Mouse (Mus musculus): ENCODE measurements at regions not wholly inside any gene's neighbourhood (a gene's known extent, or its start where the extent isn't known, plus 50 kb on each side); places are given as distances from the start of the nearest gene placed in this dataset.

DNA sequence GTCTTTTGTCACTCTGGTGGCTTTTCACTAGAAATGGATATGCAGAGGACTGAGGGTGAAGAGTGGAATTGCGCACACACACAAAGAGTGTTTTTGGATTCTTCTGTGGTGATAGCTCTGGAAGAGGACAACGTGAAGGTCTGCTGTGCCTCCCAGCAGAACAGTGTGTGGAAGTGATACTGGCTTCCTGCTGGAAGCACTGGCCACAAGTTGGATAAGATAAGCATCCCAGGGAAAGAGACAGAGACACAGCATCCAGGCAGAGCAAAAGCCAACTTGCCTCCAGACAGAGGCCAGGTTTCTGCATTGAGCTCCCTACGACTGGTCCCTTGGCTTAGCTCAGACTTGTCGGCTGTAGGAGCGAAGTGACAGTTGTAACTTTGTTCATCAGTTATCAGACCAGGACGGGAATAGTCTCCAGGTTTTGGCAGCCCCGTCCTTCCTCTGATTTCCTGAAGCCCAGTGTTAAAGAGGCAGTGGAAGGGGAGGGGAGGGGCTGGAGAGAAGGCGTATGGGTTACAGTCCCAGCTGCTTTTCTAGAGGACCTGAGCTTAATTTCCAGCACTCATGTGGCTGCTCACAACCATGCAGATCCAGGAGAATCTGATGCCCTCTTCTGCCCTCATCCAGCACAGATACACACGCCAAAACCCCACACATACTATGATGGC, 89.2 kb downstream of the Tmem170b start:
- DNase-seq (ENCODE audit: extremely low spot score, low spot score) = no peak
- WGBS = 85% methylated on average over 9 of the region's 9 CpGs
- H3K4me3 ChIP-seq = no peak overlapping the region

DNA sequence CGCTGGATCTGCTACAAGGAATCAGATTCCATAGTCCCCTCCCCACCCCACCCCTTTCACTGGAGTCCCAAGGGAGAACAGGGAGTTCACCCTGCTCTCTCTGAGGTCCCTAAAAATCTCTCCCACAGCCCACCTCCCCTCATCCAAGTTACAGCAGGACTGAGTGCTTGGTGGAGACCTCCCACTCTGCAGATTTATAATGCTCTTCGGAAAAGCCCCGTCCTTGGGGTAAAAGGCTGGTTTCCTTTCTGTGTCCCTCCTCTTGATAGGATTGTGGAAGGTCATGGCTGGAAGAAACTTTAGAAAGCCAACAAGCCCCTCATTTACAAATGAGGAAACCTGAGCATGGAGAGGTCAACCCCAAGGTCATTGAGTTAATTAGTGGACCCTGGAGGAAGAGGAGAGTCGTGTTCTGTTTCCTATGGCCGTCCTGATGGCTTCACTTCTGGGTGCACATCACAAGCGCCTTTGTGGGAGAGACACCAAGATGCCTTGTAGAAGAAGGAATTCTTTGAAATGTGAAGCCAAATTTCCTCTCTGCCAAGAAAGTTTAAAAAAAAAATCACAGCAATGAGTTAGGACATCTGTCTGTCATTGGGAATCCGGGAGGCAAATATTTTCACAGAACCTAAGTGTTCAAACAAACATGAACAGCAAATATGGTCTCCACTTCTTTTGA, 91.2 kb downstream of the Tmem170b start:
- DNase-seq (ENCODE audit: extremely low spot score, low spot score) = no peak
- Histone ChIP-seq H3K4me3 (no peak overlapping the region), H3K4me1 (peaks cover 10% of the 10 kb centered on the region), H3K27ac (no peak overlapping the region), H3K9me3 (no peaks in the 10 kb centered on the region), H3K36me3 (replicated peaks) (no peaks in the 10 kb centered on the region), H3K27me3 (ENCODE audit: poor library complexity, severe bottlenecking) (no peaks in the 10 kb centered on the region)
- WGBS = 66% methylated on average over 7 of the region's 7 CpGs

More for the DNA sequence above, 89.2 kb downstream of the Tmem170b start:
- H3K9me3 ChIP-seq = no peaks in the 10 kb centered on the region
- H3K36me3 ChIP-seq (replicated peaks) = no peaks in the 10 kb centered on the region
- peaks cover 4% of the 10 kb centered on the region; the same call in 1 of the 2 replicates for H3K4me1 ChIP-seq
- no peak overlapping the region for H3K27ac ChIP-seq
- no peaks in the 10 kb centered on the region for H3K27me3 ChIP-seq (ENCODE audit: poor library complexity, severe bottlenecking)

DNA sequence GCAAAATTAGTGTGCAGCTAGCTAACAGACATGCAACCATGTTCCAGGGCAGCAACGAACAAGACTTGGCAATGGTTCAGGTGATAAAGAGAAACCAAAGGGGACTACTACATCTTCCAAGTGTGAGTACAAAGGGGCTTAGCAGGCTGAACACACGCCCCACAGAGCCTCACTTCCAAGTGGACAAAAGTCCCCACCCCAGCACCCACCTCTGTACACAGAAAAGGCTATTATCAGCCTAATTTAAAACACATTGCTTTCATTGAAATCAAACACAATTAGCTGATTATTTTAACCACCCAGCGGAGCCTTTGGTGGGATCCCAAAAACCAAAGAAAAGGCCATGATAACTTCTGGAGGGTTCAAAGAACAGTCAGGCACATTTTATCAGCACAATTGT, 95.6 kb downstream of the Tmem170b start:
- peaks cover 10% of the 10 kb centered on the region for H3K4me1 ChIP-seq
- WGBS = 68% methylated on average over 3 of the region's 3 CpGs
- no peak for DNase-seq (ENCODE audit: extremely low spot score, low spot score)
- H3K27ac ChIP-seq = no peak overlapping the region
- H3K4me3 ChIP-seq = no peak overlapping the region
- H3K9me3 ChIP-seq = no peaks in the 10 kb centered on the region
- H3K36me3 ChIP-seq (replicated peaks) = no peaks in the 10 kb centered on the region
- H3K27me3 ChIP-seq (ENCODE audit: poor library complexity, severe bottlenecking) = no peaks in the 10 kb centered on the region

DNA sequence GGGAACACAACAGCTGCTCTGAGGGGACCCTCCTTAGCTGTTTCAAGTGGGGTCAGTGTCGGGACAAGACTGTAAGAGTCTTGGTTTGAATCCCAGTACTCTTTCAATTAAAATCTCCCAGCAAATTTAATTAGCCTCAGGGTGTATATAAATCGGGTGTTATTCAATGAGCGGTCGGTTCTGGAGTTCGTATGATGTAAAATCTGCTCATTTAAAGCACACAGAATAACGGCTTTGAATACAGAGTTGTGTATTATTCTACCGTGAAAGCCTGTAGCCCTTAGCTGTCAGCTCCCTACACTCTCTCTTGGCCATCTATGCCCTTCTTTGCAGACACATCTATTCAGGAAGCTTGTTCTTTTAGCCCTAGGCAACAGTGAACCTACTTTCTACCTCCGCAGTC, 96.1 kb downstream of the Tmem170b start:
- H3K27ac ChIP-seq = no peak overlapping the region
- H3K27me3 ChIP-seq (ENCODE audit: poor library complexity, severe bottlenecking) = no peaks in the 10 kb centered on the region
- peaks cover 8% of the 10 kb centered on the region for H3K4me1 ChIP-seq
- H3K9me3 ChIP-seq = no peaks in the 10 kb centered on the region
- no peak overlapping the region for H3K4me3 ChIP-seq
- DNase-seq (ENCODE audit: extremely low spot score, low spot score) = no peak
- 89% methylated on average over 8 of the region's 8 CpGs for WGBS
- no peaks in the 10 kb centered on the region for H3K36me3 ChIP-seq (replicated peaks)

DNA sequence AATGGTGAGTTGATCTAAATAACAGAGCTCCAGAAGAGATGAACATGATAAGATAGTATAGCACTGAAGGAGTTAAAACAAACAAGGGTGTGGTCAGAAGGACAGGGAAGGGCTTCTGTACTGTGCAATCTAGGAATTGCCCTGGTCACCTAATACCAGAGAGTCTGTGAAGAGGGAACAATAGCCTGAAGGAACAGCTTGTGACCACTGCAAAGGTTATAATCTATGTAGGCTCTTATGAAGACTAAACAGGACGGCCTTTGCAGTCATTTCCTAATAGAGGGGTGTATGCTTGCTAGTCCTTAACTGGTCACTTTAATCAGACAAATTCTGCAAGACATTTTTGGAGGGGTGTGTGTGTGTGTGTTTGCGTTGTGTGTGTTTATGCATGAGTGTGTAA, 97.5 kb downstream of the Tmem170b start:
- WGBS = 84% methylated on average over 2 of the region's 2 CpGs
- H3K27me3 ChIP-seq (ENCODE audit: poor library complexity, severe bottlenecking) = peaks cover 7% of the 10 kb centered on the region
- H3K27ac ChIP-seq = no peak overlapping the region
- no peak overlapping the region for H3K4me3 ChIP-seq
- peaks cover 6% of the 10 kb centered on the region; the same call in 1 of the 2 replicates for H3K4me1 ChIP-seq
- no peaks in the 10 kb centered on the region for H3K36me3 ChIP-seq (replicated peaks)
- DNase-seq (ENCODE audit: extremely low spot score, low spot score) = no peak
- no peaks in the 10 kb centered on the region for H3K9me3 ChIP-seq

DNA sequence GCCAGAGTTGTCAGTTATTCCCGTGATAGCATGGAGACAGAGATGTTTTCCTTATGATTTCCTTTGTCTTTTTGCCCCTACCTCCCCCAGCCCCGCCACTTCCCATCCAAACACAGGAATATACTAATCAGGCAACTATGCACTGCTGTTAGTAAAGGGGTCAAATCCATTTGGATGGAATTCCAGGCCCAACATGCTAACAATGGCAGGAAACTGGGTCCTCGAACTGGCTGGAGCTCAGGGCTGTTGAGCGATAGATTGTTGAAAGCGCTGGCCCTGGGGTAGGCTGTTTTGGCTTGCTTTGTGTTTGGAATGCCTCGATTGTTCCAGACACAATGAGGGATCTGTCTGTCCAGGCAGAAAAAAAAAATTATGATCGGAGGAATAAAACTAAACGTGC, 97.9 kb downstream of the Tmem170b start:
- no peaks in the 10 kb centered on the region for H3K9me3 ChIP-seq
- no peak for DNase-seq (ENCODE audit: extremely low spot score, low spot score)
- WGBS = 76% methylated on average over 8 of the region's 8 CpGs
- H3K4me3 ChIP-seq = no peak overlapping the region
- 0 out of 2 replicates have a peak overlapping the region, but pooled peaks have one; percentile 11 for H3K27ac ChIP-seq
- no peaks in the 10 kb centered on the region for H3K36me3 ChIP-seq (replicated peaks)
- peaks cover 6% of the 10 kb centered on the region; the same call in 1 of the 2 replicates for H3K4me1 ChIP-seq
- peaks cover 11% of the 10 kb centered on the region for H3K27me3 ChIP-seq (ENCODE audit: poor library complexity, severe bottlenecking)

DNA sequence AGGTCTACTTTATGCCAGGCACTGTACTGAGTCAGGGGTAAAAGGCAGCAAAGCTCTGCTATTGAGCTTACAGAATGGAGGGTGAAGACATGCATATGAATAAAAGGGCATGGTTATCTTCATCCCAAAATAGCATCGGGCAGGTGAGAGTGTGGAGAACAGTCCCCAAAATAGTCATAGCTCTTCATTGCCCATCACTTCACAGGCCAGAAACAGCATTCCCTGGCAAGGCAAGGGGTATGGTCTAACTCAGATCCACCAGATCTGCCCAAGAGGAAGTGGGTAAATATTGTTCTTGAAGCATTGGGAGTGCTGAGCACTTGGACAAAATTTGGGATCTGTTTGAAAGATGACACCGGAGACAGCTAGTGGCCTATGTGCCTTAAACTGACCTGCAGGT, 99.1 kb downstream of the Tmem170b start:
- 90% methylated on average over 2 of the region's 2 CpGs for WGBS
- no peak for DNase-seq (ENCODE audit: extremely low spot score, low spot score)
- H3K4me1 ChIP-seq = peaks cover 10% of the 10 kb centered on the region

DNA sequence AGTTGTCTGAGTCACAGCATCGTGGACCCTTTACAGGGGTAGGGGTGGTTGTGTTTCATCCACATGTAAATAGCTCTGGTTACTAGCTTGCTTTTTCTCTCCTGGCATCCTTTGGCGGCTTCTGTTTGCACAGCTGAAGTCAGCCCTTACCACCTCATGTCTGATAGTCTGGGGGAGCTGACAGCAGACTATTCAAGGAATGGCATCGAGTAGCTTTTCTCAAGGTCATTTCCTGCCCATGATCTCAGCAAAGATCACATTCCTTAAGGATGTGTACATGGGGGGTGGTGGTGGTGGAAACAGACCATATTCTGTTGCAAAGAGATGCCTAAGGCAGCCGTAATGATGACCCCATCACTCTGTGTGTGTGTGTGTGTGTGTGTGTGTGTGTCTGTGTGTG, 99.9 kb downstream of the Tmem170b start:
- Histone ChIP-seq H3K27ac (no peak overlapping the region), H3K36me3 (replicated peaks) (no peaks in the 10 kb centered on the region), H3K27me3 (ENCODE audit: poor library complexity, severe bottlenecking) (peaks cover 11% of the 10 kb centered on the region), H3K9me3 (no peaks in the 10 kb centered on the region), H3K4me1 (peaks cover 12% of the 10 kb centered on the region), H3K4me3 (no peak overlapping the region)
- no peak for DNase-seq (ENCODE audit: extremely low spot score, low spot score)
- 77% methylated on average over 4 of the region's 4 CpGs for WGBS

More for the DNA sequence above, 99.1 kb downstream of the Tmem170b start:
- Histone ChIP-seq H3K27me3 (ENCODE audit: poor library complexity, severe bottlenecking) (peaks cover 11% of the 10 kb centered on the region), H3K9me3 (no peaks in the 10 kb centered on the region), H3K27ac (no peak overlapping the region), H3K36me3 (replicated peaks) (no peaks in the 10 kb centered on the region), H3K4me3 (no peak overlapping the region)

DNA sequence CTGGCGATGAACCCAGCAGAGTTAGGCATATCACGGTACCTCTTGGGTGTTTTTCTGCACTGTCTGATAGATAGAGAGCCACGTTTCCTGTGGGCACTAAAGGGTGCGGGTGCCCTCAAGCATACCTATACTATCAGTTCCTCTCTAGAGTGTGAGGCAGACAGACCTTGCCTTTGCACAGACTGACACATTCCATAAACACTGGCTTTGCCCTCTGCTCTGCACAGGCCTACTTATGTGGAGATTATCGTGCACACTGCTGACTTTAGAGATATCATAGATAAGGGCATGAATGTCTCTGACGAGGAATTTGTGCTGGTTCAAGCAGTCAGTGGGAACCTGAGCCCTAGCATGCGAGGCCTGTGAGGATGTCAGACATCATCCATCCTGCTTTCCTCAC, 102.1 kb downstream of the Tmem170b start:
- Histone ChIP-seq H3K27ac (no peak overlapping the region), H3K9me3 (no peaks in the 10 kb centered on the region), H3K36me3 (replicated peaks) (no peaks in the 10 kb centered on the region), H3K4me1 (peaks cover 6% of the 10 kb centered on the region), H3K4me3 (no peak overlapping the region), H3K27me3 (ENCODE audit: poor library complexity, severe bottlenecking) (peaks cover 11% of the 10 kb centered on the region)
- WGBS = 89% methylated on average over 7 of the region's 7 CpGs
- DNase-seq (ENCODE audit: extremely low spot score, low spot score) = no peak

DNA sequence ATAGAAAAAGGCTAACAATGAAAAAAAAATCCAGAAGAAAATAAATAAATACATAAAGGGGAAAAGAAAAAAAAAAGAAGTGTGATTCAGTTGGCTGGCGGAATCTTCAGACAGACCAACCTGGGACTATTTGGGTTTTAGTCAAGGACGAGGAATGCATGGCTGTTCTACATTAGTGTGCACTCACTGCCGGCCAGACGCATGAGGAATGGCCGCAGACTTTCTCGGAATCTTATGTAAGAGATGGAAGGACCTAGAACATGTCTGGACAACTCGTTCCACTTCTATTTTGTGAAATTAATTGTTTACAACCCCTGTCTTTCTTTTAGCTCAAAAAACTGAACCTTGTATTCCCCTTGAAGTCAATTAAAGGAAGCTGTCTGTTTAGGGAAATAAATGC, 103.4 kb downstream of the Tmem170b start:
- Histone ChIP-seq H3K9me3 (no peaks in the 10 kb centered on the region), H3K27me3 (ENCODE audit: poor library complexity, severe bottlenecking) (peaks cover 11% of the 10 kb centered on the region), H3K4me1 (peaks cover 6% of the 10 kb centered on the region), H3K27ac (no peak overlapping the region), H3K36me3 (replicated peaks) (no peaks in the 10 kb centered on the region), H3K4me3 (no peak overlapping the region)
- WGBS = 77% methylated on average over 7 of the region's 7 CpGs
- no peak for DNase-seq (ENCODE audit: extremely low spot score, low spot score)

DNA sequence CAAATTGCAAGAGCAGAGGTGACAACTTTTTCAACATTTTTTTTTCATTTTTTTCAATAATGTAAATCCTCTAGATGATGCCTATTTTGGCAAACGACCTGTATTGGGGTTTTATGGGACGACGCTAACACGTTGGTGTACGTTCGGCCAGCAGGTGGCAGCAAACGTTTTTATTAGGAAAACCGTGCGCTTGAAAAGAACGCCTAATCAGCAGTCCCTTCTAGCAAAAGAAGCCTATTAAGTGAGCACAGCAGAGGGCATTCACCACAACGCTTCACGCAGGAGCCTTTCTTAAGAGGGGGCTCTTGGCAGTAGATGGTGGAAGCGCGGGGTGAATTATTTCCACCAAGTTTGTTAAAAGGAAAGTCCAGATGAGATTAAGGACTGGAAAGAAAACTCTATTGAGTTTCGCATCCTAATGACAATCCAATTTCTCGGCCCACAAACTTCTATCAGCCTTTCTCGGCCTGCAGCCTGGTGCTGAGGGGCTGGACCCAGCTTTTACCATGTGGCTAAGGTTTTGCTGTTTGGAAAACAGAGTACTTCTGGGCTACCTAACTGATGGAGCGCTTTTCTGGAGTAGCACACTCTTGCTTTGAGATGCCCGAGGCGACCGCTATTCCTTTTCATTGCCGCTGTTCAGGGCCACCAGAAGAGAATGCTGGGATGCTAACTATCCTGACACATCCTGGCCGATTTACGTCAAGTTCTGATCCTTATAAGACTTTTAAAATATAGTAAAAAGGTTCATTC, 103.9 kb downstream of the Tmem170b start:
- Histone ChIP-seq H3K9me3 (no peaks in the 10 kb centered on the region), H3K4me3 (peak overlapping the region; percentile 8; the same call in 1 of the 2 replicates), H3K4me1 (peaks cover 6% of the 10 kb centered on the region), H3K27me3 (ENCODE audit: poor library complexity, severe bottlenecking) (peaks cover 11% of the 10 kb centered on the region), H3K36me3 (replicated peaks) (no peaks in the 10 kb centered on the region), H3K27ac (peak overlapping the region; percentile 48; the same call in 1 of the 2 replicates)
- WGBS = 30% methylated on average over 24 of the region's 24 CpGs
- DNase-seq (ENCODE audit: extremely low spot score, low spot score) = peak; percentile 82

DNA sequence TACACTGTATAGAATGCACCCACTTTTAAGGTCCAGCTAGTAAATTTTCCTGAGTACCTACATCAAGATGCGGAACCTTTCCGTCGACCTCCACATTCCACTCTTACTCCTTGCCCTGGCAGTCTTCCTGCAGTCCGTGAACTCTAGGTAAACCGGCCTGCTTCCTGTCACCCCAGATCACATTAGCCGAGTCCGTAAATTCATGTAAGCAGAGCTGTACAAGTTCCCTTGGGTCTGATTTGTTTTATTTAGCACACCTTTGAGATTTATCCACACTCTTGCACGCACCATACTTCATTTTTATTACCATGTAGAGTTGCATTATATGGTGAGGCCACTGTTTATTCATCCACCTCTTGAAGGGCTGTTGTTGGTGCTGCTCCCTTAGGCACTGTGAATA, 106.9 kb downstream of the Tmem170b start:
- Histone ChIP-seq H3K27me3 (ENCODE audit: poor library complexity, severe bottlenecking) (peaks cover 8% of the 10 kb centered on the region; the same call in 1 of the 2 replicates), H3K36me3 (replicated peaks) (no peaks in the 10 kb centered on the region), H3K9me3 (no peaks in the 10 kb centered on the region), H3K4me3 (no peak overlapping the region), H3K4me1 (peaks cover 6% of the 10 kb centered on the region), H3K27ac (no peak overlapping the region)
- no peak for DNase-seq (ENCODE audit: extremely low spot score, low spot score)
- 84% methylated on average over 8 of the region's 8 CpGs for WGBS

Data from forebrain, embryonic 10.5 days (tissue).